ENCODE assay signal across 10 mouse cellular contexts in genomic region chr5:26006937-26007695, GRCm38 (mm10). TPM values are rescaled to one million over a fixed set of nuclear protein-coding genes. Genes with fewer than 3 reads are reported as not detected.
A peak's percentile ranks its signal among the peaks of the same experiment; 100 is the strongest.
DNase-seq lines count a peak whose midpoint lies in the region; ATAC-seq and TF ChIP-seq lines count a peak whose summit lies in the region.
"Not testable (repeated sequence)": the region's sequence is repeated elsewhere in the genome, so short reads cannot be mapped to it uniquely, and the experiment has no call there.
"Had no signal": no experiment of that assay in that cellular context is flagged by ENCODE, and none has a peak within 500 bp of the region (broad histone marks: within the 10 kb centered on the region; RNA-seq: fewer than 3 reads in every experiment).

No protein-coding gene starts in this region.

- not testable (repeated sequence) for H3K9me3 ChIP-seq in hindbrain, embryonic 10.5 days; liver, postnatal 0 days (ENCODE audit: low read length); neural tube, embryonic 15.5 days (replicated peaks)

- not testable (repeated sequence) for ATAC-seq in liver, postnatal 0 days
- peak; percentile 93 for ATAC-seq in neural tube, embryonic 15.5 days (ENCODE audit: low FRiP score)

- TF ChIP-seq EP300 in liver, postnatal 0 days (IDR thresholded peaks at IDR 0.05; ENCODE audit: low read depth): not testable (repeated sequence)

- peaks cover 11% of the 10 kb centered on the region for H3K27me3 ChIP-seq in hindbrain, embryonic 10.5 days (ENCODE audit: insufficient read depth, poor library complexity, severe bottlenecking)
- H3K27me3 ChIP-seq in liver, postnatal 0 days (ENCODE audit: insufficient read depth, low read length); neural tube, embryonic 15.5 days (replicated peaks): not testable (repeated sequence)

- not testable (repeated sequence) for H3K36me3 ChIP-seq in hindbrain, embryonic 10.5 days; liver, postnatal 0 days (replicated peaks; ENCODE audit: insufficient read depth, low read length); neural tube, embryonic 15.5 days

- not testable (repeated sequence) for H3K27ac ChIP-seq in hindbrain, embryonic 10.5 days; liver, postnatal 0 days (ENCODE audit: low read depth); neural tube, embryonic 15.5 days (replicated peaks)

- WGBS in hindbrain, embryonic 10.5 days: 20% methylated on average over 45 of the region's 45 CpGs
- WGBS in liver, postnatal 0 days (ENCODE audit: insufficient replicate concordance): 18% methylated on average over 43 of the region's 45 CpGs
- WGBS in neural tube, embryonic 15.5 days: 21% methylated on average over 45 of the region's 45 CpGs

- not testable (repeated sequence) for H3K4me2 ChIP-seq in liver, postnatal 0 days (ENCODE audit: low read depth, low read length)
- H3K4me2 ChIP-seq in neural tube, embryonic 15.5 days: peak overlapping the region; percentile 62

- H3K4me1 ChIP-seq in hindbrain, embryonic 10.5 days (replicated peaks); liver, postnatal 0 days (ENCODE audit: insufficient read depth); neural tube, embryonic 15.5 days: not testable (repeated sequence)

- TF ChIP-seq CTCF in liver, postnatal 0 days (IDR thresholded peaks at IDR 0.05; ENCODE audit: low read depth): not testable (repeated sequence)

- DNase-seq in ZHBTc4 (ENCODE audit: low read depth, low spot score): peak; percentile 89
- DNase-seq in cerebellum, postnatal 4 days (ENCODE audit: low spot score in 2 of 2): peak; percentile 22 to 50
- DNase-seq in forelimb bud, embryonic 11.5 days (ENCODE audit: low read depth, low spot score): peak; percentile 31
- peak; percentile 67 for DNase-seq in hindbrain, embryonic 10.5 days (ENCODE audit: low spot score)
- DNase-seq in layer of hippocampus, postnatal 14 days (ENCODE audit: low spot score in 2 of 2): peak; percentile 16 to 18
- peak; percentile 21 for DNase-seq in liver, postnatal 0 days
- DNase-seq in thymus, postnatal 14 days: peak; percentile 2

- peak overlapping the region; percentile 44 for H3K4me3 ChIP-seq in hindbrain, embryonic 10.5 days
- not testable (repeated sequence) for H3K4me3 ChIP-seq in liver, postnatal 0 days (ENCODE audit: low read depth, low read length)
- H3K4me3 ChIP-seq in neural tube, embryonic 15.5 days (replicated peaks): peak overlapping the region; percentile 40

- not testable (repeated sequence) for H3K9ac ChIP-seq in liver, postnatal 0 days (replicated peaks)
- H3K9ac ChIP-seq in neural tube, embryonic 15.5 days (replicated peaks): peak overlapping the region; percentile 34

RNA-seq across cellular contexts. Expression of gene Gm1979, which starts 2.5 kb away (rescaled TPM):
- polyA plus RNA-seq in hindbrain, embryonic 10.5 days (2016; fragmentation: Nextera tagmentation; extraction: Ambion mirVana): not detected in 2 replicates
- under 1 TPM in 1 of 2 experiments, not detected in 1; 0.58 TPM for total RNA-seq in layer of hippocampus, postnatal 14 days (2021)
- polyA plus RNA-seq in liver, postnatal 0 days (2015; fragmentation: Nextera tagmentation; extraction: Ambion mirVana): not detected in 2 replicates
- 0.40 and 0.57 TPM in 2 replicates for polyA plus RNA-seq in neural tube, embryonic 15.5 days (2015; fragmentation: Nextera tagmentation; extraction: Ambion mirVana)
- total RNA-seq: MEL had no signal

RNA-seq across cellular contexts. Expression of gene Gm5862, which starts 15.6 kb away (rescaled TPM):
- not detected in 2 replicates for polyA plus RNA-seq in hindbrain, embryonic 10.5 days (2016; fragmentation: Nextera tagmentation; extraction: Ambion mirVana)
- not detected for total RNA-seq in layer of hippocampus, postnatal 14 days (2021)
- polyA plus RNA-seq in liver, postnatal 0 days (2015; fragmentation: Nextera tagmentation; extraction: Ambion mirVana): not detected in 2 replicates
- 0.13 and 0.18 TPM in 2 replicates for polyA plus RNA-seq in neural tube, embryonic 15.5 days (2015; fragmentation: Nextera tagmentation; extraction: Ambion mirVana)
- total RNA-seq: layer of hippocampus, adult 18-20 months; MEL had no signal

RNA-seq across cellular contexts. Expression of gene Gm21698, which starts 18.7 kb away (rescaled TPM):
- polyA plus RNA-seq in hindbrain, embryonic 10.5 days (2016; fragmentation: Nextera tagmentation; extraction: Ambion mirVana): 0.07 and 0.08 TPM in 2 replicates
- total RNA-seq in layer of hippocampus, postnatal 14 days (2021): not detected
- not detected in 2 replicates for polyA plus RNA-seq in liver, postnatal 0 days (2015; fragmentation: Nextera tagmentation; extraction: Ambion mirVana)
- 0.08 and 0.22 TPM in 2 replicates for polyA plus RNA-seq in neural tube, embryonic 15.5 days (2015; fragmentation: Nextera tagmentation; extraction: Ambion mirVana)
- total RNA-seq: layer of hippocampus, adult 18-20 months; MEL had no signal

RNA-seq across cellular contexts. Expression of gene Speer4a, which starts 32.2 kb away (rescaled TPM):
- 0.16 TPM in 1 of 2 replicates, not detected in the other for polyA plus RNA-seq in hindbrain, embryonic 10.5 days (2016; fragmentation: Nextera tagmentation; extraction: Ambion mirVana)
- total RNA-seq in layer of hippocampus, postnatal 14 days (2021): not detected
- not detected in 2 replicates for polyA plus RNA-seq in liver, postnatal 0 days (2015; fragmentation: Nextera tagmentation; extraction: Ambion mirVana)
- polyA plus RNA-seq in neural tube, embryonic 15.5 days (2015; fragmentation: Nextera tagmentation; extraction: Ambion mirVana): 0.22 and 0.27 TPM in 2 replicates
- total RNA-seq: layer of hippocampus, adult 18-20 months; MEL had no signal

RNA-seq across cellular contexts. Expression of gene Gm21680, which starts 34.7 kb away (rescaled TPM):
- not detected in 2 replicates for polyA plus RNA-seq in hindbrain, embryonic 10.5 days (2016; fragmentation: Nextera tagmentation; extraction: Ambion mirVana)
- total RNA-seq in layer of hippocampus, postnatal 14 days (2021): not detected
- polyA plus RNA-seq in liver, postnatal 0 days (2015; fragmentation: Nextera tagmentation; extraction: Ambion mirVana): not detected in 2 replicates
- polyA plus RNA-seq in neural tube, embryonic 15.5 days (2015; fragmentation: Nextera tagmentation; extraction: Ambion mirVana): 0.26 and 0.42 TPM in 2 replicates
- total RNA-seq: layer of hippocampus, adult 18-20 months; MEL had no signal

Comparison
In these comparisons a context has a peak if more than half of its experiments do, and no peak if none do; other contexts are left out.
1. DNase-seq: peak in every context shown above with its lines; median percentile 89 in ZHBTc4; 67 in hindbrain, embryonic 10.5 days; 36 in cerebellum, postnatal 4 days; 31 in forelimb bud, embryonic 11.5 days; 21 in liver, postnatal 0 days; 17 in layer of hippocampus, postnatal 14 days; 2 in thymus, postnatal 14 days.